In genomic region chr11:120190526-120191412, GRCm38 (mm10) we compare ENCODE assay signal across 8 mouse cellular contexts. TPM values are rescaled to one million over a fixed set of nuclear protein-coding genes. Genes with fewer than 3 reads are reported as not detected.
DNase-seq lines count a peak whose midpoint lies in the region; ATAC-seq and TF ChIP-seq lines count a peak whose summit lies in the region.

No protein-coding gene starts in this region.

- DNase-seq in left cerebral cortex, adult 2 months (ENCODE audit: extremely low spot score in 1 of 2, low spot score in 2 of 2): no peak
- DNase-seq in left cerebral cortex, postnatal 4 days: no peak
- no peak for DNase-seq in forebrain, embryonic 11.5 days (ENCODE audit: low spot score)
- no peak for DNase-seq in kidney, postnatal 0 days (ENCODE audit: low spot score)
- no peak for DNase-seq in left cerebral cortex, postnatal 14 days (ENCODE audit: low spot score in 2 of 2)
- no peak for DNase-seq in spleen, postnatal 4 days (ENCODE audit: low spot score in 2 of 2)

- H3K27me3 ChIP-seq in forebrain, embryonic 11.5 days (ENCODE audit: control insufficient read depth, insufficient read depth, low read length): no peaks in the 10 kb centered on the region
- H3K27me3 ChIP-seq in kidney, postnatal 0 days (ENCODE audit: insufficient read depth, low read length): no peaks in the 10 kb centered on the region
- no peaks in the 10 kb centered on the region for H3K27me3 ChIP-seq in neural tube, embryonic 14.5 days (ENCODE audit: control insufficient read depth, insufficient read depth, low read length)

- intact Hi-C loops in left cerebral cortex, adult 2 months (cut with DNase I): no loop called here
- intact Hi-C loops in left cerebral cortex, postnatal 4 days (cut with DNase I): no loop called here
- intact Hi-C loops in left cerebral cortex, postnatal 14 days (cut with DNase I): no loop called here

- 34% methylated on average over 14 of the region's 14 CpGs for WGBS in forebrain, embryonic 11.5 days
- 35% methylated on average over 14 of the region's 14 CpGs for WGBS in kidney, postnatal 0 days
- WGBS in neural tube, embryonic 14.5 days: 32% methylated on average over 14 of the region's 14 CpGs

- H3K4me1 ChIP-seq in forebrain, embryonic 11.5 days (replicated peaks; ENCODE audit: control insufficient read depth, insufficient read depth, low read length): peaks cover 6% of the 10 kb centered on the region; the same call in 1 of the 2 replicates
- peaks cover 13% of the 10 kb centered on the region; the same call in 1 of the 2 replicates for H3K4me1 ChIP-seq in kidney, postnatal 0 days (replicated peaks; ENCODE audit: insufficient read depth, low read length)
- H3K4me1 ChIP-seq in neural tube, embryonic 14.5 days (ENCODE audit: control insufficient read depth, insufficient read depth, low read length): peaks cover 18% of the 10 kb centered on the region

- peak overlapping the region; percentile 99 for H3K9ac ChIP-seq in forebrain, embryonic 11.5 days (ENCODE audit: low read length)
- H3K9ac ChIP-seq in kidney, postnatal 0 days (ENCODE audit: low read depth, low read length): peak overlapping the region; percentile 43; the same call in 1 of the 2 replicates
- H3K9ac ChIP-seq in neural tube, embryonic 14.5 days (replicated peaks; ENCODE audit: low read depth, low read length): peak overlapping the region; percentile 99; the same call in 1 of the 2 replicates

- H3K9me3 ChIP-seq in forebrain, embryonic 11.5 days (ENCODE audit: control insufficient read depth, low read length): no peaks in the 10 kb centered on the region
- no peaks in the 10 kb centered on the region for H3K9me3 ChIP-seq in kidney, postnatal 0 days (replicated peaks; ENCODE audit: low read length)
- no peaks in the 10 kb centered on the region for H3K9me3 ChIP-seq in neural tube, embryonic 14.5 days (ENCODE audit: control insufficient read depth, low read length)

- peak overlapping the region; percentile 73; the same call in 1 of the 2 replicates for H3K27ac ChIP-seq in left cerebral cortex, adult 2 months
- no peak overlapping the region for H3K27ac ChIP-seq in forebrain, embryonic 11.5 days (ENCODE audit: low read depth, low read length)
- peak overlapping the region; percentile 80 for H3K27ac ChIP-seq in kidney, postnatal 0 days
- H3K27ac ChIP-seq in neural tube, embryonic 14.5 days (ENCODE audit: low read depth, low read length): peak overlapping the region; percentile 98

- peak overlapping the region; percentile 60 for H3K4me2 ChIP-seq in forebrain, embryonic 11.5 days (ENCODE audit: low read depth, low read length, severe bottlenecking)
- H3K4me2 ChIP-seq in kidney, postnatal 0 days (ENCODE audit: low read length): peak overlapping the region; percentile 70
- peak overlapping the region; percentile 99 for H3K4me2 ChIP-seq in neural tube, embryonic 14.5 days (ENCODE audit: low read depth, low read length)

- no peaks in the 10 kb centered on the region for H3K36me3 ChIP-seq in forebrain, embryonic 11.5 days (ENCODE audit: control insufficient read depth, insufficient read depth, low read length)
- no peaks in the 10 kb centered on the region for H3K36me3 ChIP-seq in kidney, postnatal 0 days (ENCODE audit: insufficient read depth, low read length)
- H3K36me3 ChIP-seq in neural tube, embryonic 14.5 days (ENCODE audit: control insufficient read depth, insufficient read depth, low read length): no peaks in the 10 kb centered on the region

- ATAC-seq in forebrain, embryonic 11.5 days (replicated peaks; ENCODE audit: low FRiP score): 0 out of 2 replicates have a peak, but pooled peaks have one; percentile 1
- ATAC-seq in kidney, postnatal 0 days (replicated peaks; ENCODE audit: low FRiP score, low read depth): no peak
- 0 out of 2 replicates have a peak, but pooled peaks have one; percentile 2 for ATAC-seq in neural tube, embryonic 14.5 days (ENCODE audit: low read depth)
- no peak for ATAC-seq in monocyte, adult 5-6 weeks (replicated peaks; ENCODE audit: insufficient number of reproducible peaks, low FRiP score, low TSS enrichment, poor library complexity, severe bottlenecking)

- peak overlapping the region; percentile 79; the same call in 1 of the 2 replicates for H3K4me3 ChIP-seq in left cerebral cortex, adult 2 months
- peak overlapping the region; percentile 94 for H3K4me3 ChIP-seq in forebrain, embryonic 11.5 days (ENCODE audit: low read depth, low read length)
- H3K4me3 ChIP-seq in kidney, postnatal 0 days (replicated peaks; ENCODE audit: low read depth, low read length): peak overlapping the region; percentile 79; the same call in 1 of the 2 replicates
- peak overlapping the region; percentile 92 for H3K4me3 ChIP-seq in neural tube, embryonic 14.5 days (ENCODE audit: low read depth, low read length)

- TF ChIP-seq CTCF in left cerebral cortex, adult 2 months (IDR thresholded peaks at IDR 0.05): no peak
- TF ChIP-seq CTCF in kidney, postnatal 0 days (IDR thresholded peaks at IDR 0.05; ENCODE audit: low read depth): no peak

RNA-seq across cellular contexts. Expression of gene Slc38a10, which starts 39.6 kb away (rescaled TPM):
- 10 to 100 TPM; 81.0 to 82.4 TPM for total RNA-seq in left cerebral cortex, adult 2 months (2021)
- 100 to 1,000 TPM; 113 to 119 TPM for total RNA-seq in left cerebral cortex, postnatal 4 days (2021)
- polyA plus RNA-seq in forebrain, embryonic 11.5 days (2014; fragmentation: Nextera tagmentation; extraction: Ambion mirVana): 58.3 and 68.2 TPM in 2 replicates
- polyA plus RNA-seq in kidney, postnatal 0 days (2015; fragmentation: Nextera tagmentation; extraction: Ambion mirVana): 94.0 and 105 TPM in 2 replicates
- polyA plus RNA-seq in neural tube, embryonic 14.5 days (2014; fragmentation: Nextera tagmentation; extraction: Ambion mirVana): 78.8 and 90.6 TPM in 2 replicates
- 10 to 100 TPM; 94.9 to 95.2 TPM for total RNA-seq in left cerebral cortex, postnatal 14 days (2021)
- 40.6 to 56.4 TPM (median 42.9 TPM) in 3 replicates for total RNA-seq in monocyte, adult 5-6 weeks (2017)

RNA-seq across cellular contexts. Expression of gene Bahcc1, which starts 42.0 kb away (rescaled TPM):
- 10 to 100 TPM; 20.6 to 21.3 TPM for total RNA-seq in left cerebral cortex, adult 2 months (2021)
- total RNA-seq in left cerebral cortex, postnatal 4 days (2021): 10 to 100 TPM; 36.5 to 39.5 TPM
- polyA plus RNA-seq in forebrain, embryonic 11.5 days (2014; fragmentation: Nextera tagmentation; extraction: Ambion mirVana): 25.2 and 30.3 TPM in 2 replicates
- 8.2 and 8.6 TPM in 2 replicates for polyA plus RNA-seq in kidney, postnatal 0 days (2015; fragmentation: Nextera tagmentation; extraction: Ambion mirVana)
- polyA plus RNA-seq in neural tube, embryonic 14.5 days (2014; fragmentation: Nextera tagmentation; extraction: Ambion mirVana): 17.0 and 20.8 TPM in 2 replicates
- 10 to 100 TPM; 16.4 to 17.6 TPM for total RNA-seq in left cerebral cortex, postnatal 14 days (2021)
- 0.68 to 0.85 TPM (median 0.76 TPM) in 3 replicates for total RNA-seq in monocyte, adult 5-6 weeks (2017)

Comparison
In these comparisons a context has a peak if more than half of its experiments do, and no peak if none do; other contexts are left out.
1. ATAC-seq: peak in forebrain, embryonic 11.5 days (single experiment) and neural tube, embryonic 14.5 days (single experiment); none in kidney, postnatal 0 days (single experiment) and monocyte, adult 5-6 weeks (single experiment).
2. H3K9ac ChIP-seq: peak in every context shown above with its lines; median percentile 99 in forebrain, embryonic 11.5 days; 99 in neural tube, embryonic 14.5 days; 43 in kidney, postnatal 0 days.
3. Peak in every context shown above with its lines, with median percentiles within 50 percentile points of each other: H3K4me3 ChIP-seq and H3K4me2 ChIP-seq.